Mouse (Mus musculus): ENCODE data around the gene Zfp648.

GRCm38 (mm10) chr1:154156177-154157062 is 44.6 kb upstream of the Zfp648 start:
- TF ChIP-seq CTCF (IDR thresholded peaks at IDR 0.05; ENCODE audit: borderline replicate concordance, insufficient read depth, low read depth, low read length) (no peak), POLR2A (IDR thresholded peaks at IDR 0.05; ENCODE audit: borderline replicate concordance, insufficient read depth, low read length) (no peak)
